Mouse (Mus musculus): ENCODE measurements around the gene Nop16. TPM values are rescaled to one million over a fixed set of nuclear protein-coding genes. Genes with fewer than 3 reads are reported as not detected.

Nop16 gene
- total RNA-seq, 2 experiments from 2014 or later: 30.8 to 36.3 TPM

GRCm38 (mm10) chr13:54564232-54565200 lies 25.4 kb downstream of the Nop16 start:
- DNase-seq: no peak
- intact Hi-C loops (cut with DNase I): loop anchor here (10.0 kb wide), 1 partner anchor 100 kb away; the partner anchor contains the start of gene Thoc3

- no peak for DNase-seq
Measured at GRCm38 (mm10) chr13:54562562-54562961, 27.3 kb downstream of the Nop16 start.

GRCm38 (mm10) chr13:54560608-54561007 lies 29.3 kb downstream of the Nop16 start:
- intact Hi-C loops (cut with DNase I): loop anchor here (10.0 kb wide), 1 partner anchor 96 kb away; the partner anchor contains the start of gene Thoc3
- DNase-seq: no peak

More at GRCm38 (mm10) chr13:54562562-54562961, 27.3 kb downstream of the Nop16 start:
- intact Hi-C loops (cut with DNase I): loop anchor here (10.0 kb wide), 1 partner anchor 98 kb away; the partner anchor contains the start of gene Thoc3

GRCm38 (mm10) chr13:54559656-54560055 lies 30.2 kb downstream of the Nop16 start:
- intact Hi-C loops (cut with DNase I): loop anchor here (10.0 kb wide), 1 partner anchor 95 kb away; the partner anchor contains the start of gene Thoc3
- no peak for DNase-seq

GRCm38 (mm10) chr13:54557652-54558051 lies 32.2 kb downstream of the Nop16 start:
- DNase-seq: no peak
- intact Hi-C loops (cut with DNase I): no loop called here

- intact Hi-C loops (cut with DNase I): no loop called here
- peak; percentile 63 for DNase-seq
Measured at GRCm38 (mm10) chr13:54556796-54557195, 33.1 kb downstream of the Nop16 start.

GRCm38 (mm10) chr13:54556176-54556575 lies 33.7 kb downstream of the Nop16 start:
- intact Hi-C loops (cut with DNase I): no loop called here

GRCm38 (mm10) chr13:54548036-54548435 lies 41.9 kb downstream of the Nop16 start:
- DNase-seq: no peak
- intact Hi-C loops (cut with DNase I): loop anchor here (10.0 kb wide), 1 partner anchor 443 kb away; no protein-coding TSS in a partner anchor

More at GRCm38 (mm10) chr13:54556176-54556575, 33.7 kb downstream of the Nop16 start:
- no peak for DNase-seq

Small RNAs within 50 kb of the gene (microRNA-seq; reads per million reads assigned to microRNA genes)
- gene Gm24195: not detected

Other genes with a start within 250 kb of the Nop16 start
- gene Cplx2, start 218.7 kb downstream of the Nop16 start, total RNA-seq (2021): 100 to 1,000 TPM; 451 to 461 TPM
- gene Thoc3, start 121.2 kb downstream of the Nop16 start, total RNA-seq (2021): 10 to 100 TPM; 43.8 to 45.4 TPM
- 10 to 100 TPM; 30.5 to 34.3 TPM for gene Simc1, start 86.3 kb downstream of the Nop16 start, total RNA-seq (2021)
- 100 to 1,000 TPM; 148 to 157 TPM for gene 4833439L19Rik, start 24.7 kb downstream of the Nop16 start, total RNA-seq (2021)
- gene Arl10, start 15.1 kb downstream of the Nop16 start, total RNA-seq (2021): 10 to 100 TPM; 73.5 to 75.1 TPM
- 100 to 1,000 TPM; 118 to 126 TPM for gene Higd2a, start 117 bp upstream of the Nop16 start, total RNA-seq (2021)
- 100 to 1,000 TPM; 256 to 262 TPM for gene Cltb, start 21.3 kb upstream of the Nop16 start, total RNA-seq (2021)
- gene Faf2, start 31.7 kb upstream of the Nop16 start, total RNA-seq (2021): 10 to 100 TPM; 54.1 to 56.9 TPM
- 100 to 1,000 TPM; 111 to 114 TPM for gene Rnf44, start 103.8 kb upstream of the Nop16 start, total RNA-seq (2021)
- under 1 TPM; 0.12 to 0.26 TPM for gene Cdhr2, start 111.4 kb upstream of the Nop16 start, total RNA-seq (2021)
- 100 to 1,000 TPM; 277 to 278 TPM for gene Gprin1, start 159.8 kb upstream of the Nop16 start, total RNA-seq (2021)
- 100 to 1,000 TPM; 331 to 383 TPM for gene Sncb, start 176.5 kb upstream of the Nop16 start, total RNA-seq (2021)
- not detected for gene Eif4e1b, start 193.9 kb upstream of the Nop16 start, total RNA-seq (2021)
- gene Tspan17, start 199.3 kb upstream of the Nop16 start, total RNA-seq (2021): 10 to 100 TPM; 41.2 to 63.8 TPM

All from left cerebral cortex, postnatal 4 days (tissue).